Comparison of ENCODE assay signal across 12 mouse cellular contexts in genomic region chr1:186808192-186808960, GRCm38 (mm10). TPM values are rescaled to one million over a fixed set of nuclear protein-coding genes. Genes with fewer than 3 reads are reported as not detected.
A peak's percentile ranks its signal among the peaks of the same experiment; 100 is the strongest.
DNase-seq lines count a peak whose midpoint lies in the region; ATAC-seq lines count a peak whose summit lies in the region.
"Had no signal": no experiment of that assay in that cellular context is flagged by ENCODE, and none has a peak within 500 bp of the region (broad histone marks: within the 10 kb centered on the region; RNA-seq: fewer than 3 reads in every experiment).

No protein-coding gene starts in this region.

- no peaks in the 10 kb centered on the region for H3K27me3 ChIP-seq in forebrain, embryonic 13.5 days
- H3K27me3 ChIP-seq in forebrain, embryonic 10.5 days (ENCODE audit: poor library complexity, severe bottlenecking), result no peaks in the 10 kb centered on the region
- no peaks in the 10 kb centered on the region for H3K27me3 ChIP-seq in limb, embryonic 11.5 days (ENCODE audit: control insufficient read depth, insufficient read depth, low read length)
- H3K27me3 ChIP-seq in limb, embryonic 10.5 days (ENCODE audit: low read depth, poor library complexity, severe bottlenecking), result no peaks in the 10 kb centered on the region
- no peaks in the 10 kb centered on the region for H3K27me3 ChIP-seq in hindbrain, embryonic 15.5 days
- H3K27me3 ChIP-seq in neural tube, embryonic 12.5 days (replicated peaks), result no peaks in the 10 kb centered on the region

- no peaks in the 10 kb centered on the region for H3K36me3 ChIP-seq in forebrain, embryonic 13.5 days (ENCODE audit: poor library complexity, severe bottlenecking)
- H3K36me3 ChIP-seq in forebrain, embryonic 10.5 days (replicated peaks), result no peaks in the 10 kb centered on the region
- H3K36me3 ChIP-seq in limb, embryonic 11.5 days (ENCODE audit: control insufficient read depth, insufficient read depth, low read length), result no peaks in the 10 kb centered on the region
- H3K36me3 ChIP-seq in limb, embryonic 10.5 days, result no peaks in the 10 kb centered on the region
- H3K36me3 ChIP-seq in hindbrain, embryonic 15.5 days, result no peaks in the 10 kb centered on the region
- H3K36me3 ChIP-seq in neural tube, embryonic 12.5 days, result no peaks in the 10 kb centered on the region
- H3K36me3 ChIP-seq: embryonic facial prominence, embryonic 13.5 days had no signal

- no peaks in the 10 kb centered on the region for H3K9me3 ChIP-seq in forebrain, embryonic 13.5 days (replicated peaks)
- no peaks in the 10 kb centered on the region for H3K9me3 ChIP-seq in forebrain, embryonic 10.5 days
- no peaks in the 10 kb centered on the region for H3K9me3 ChIP-seq in limb, embryonic 11.5 days (ENCODE audit: control insufficient read depth, low read length)
- H3K9me3 ChIP-seq in limb, embryonic 10.5 days (replicated peaks), result no peaks in the 10 kb centered on the region
- no peaks in the 10 kb centered on the region for H3K9me3 ChIP-seq in hindbrain, embryonic 15.5 days
- H3K9me3 ChIP-seq in neural tube, embryonic 12.5 days, result no peaks in the 10 kb centered on the region
- H3K9me3 ChIP-seq: embryonic facial prominence, embryonic 13.5 days had no signal

- peak overlapping the region; percentile 40 for H3K4me2 ChIP-seq in forebrain, embryonic 13.5 days
- H3K4me2 ChIP-seq in limb, embryonic 11.5 days (ENCODE audit: low read depth, severe bottlenecking), result no peak overlapping the region
- H3K4me2 ChIP-seq in hindbrain, embryonic 15.5 days, result peak overlapping the region; percentile 31
- peak overlapping the region; percentile 35 for H3K4me2 ChIP-seq in neural tube, embryonic 12.5 days (replicated peaks)
- H3K4me2 ChIP-seq: embryonic facial prominence, embryonic 13.5 days; liver, embryonic 11.5 days had no signal

- no peak for ATAC-seq in forebrain, embryonic 13.5 days
- ATAC-seq in limb, embryonic 11.5 days (ENCODE audit: insufficient number of reproducible peaks, low FRiP score, low TSS enrichment, low read depth), result no peak
- ATAC-seq in hindbrain, embryonic 15.5 days (ENCODE audit: low FRiP score, low read depth), result peak; percentile 72
- no peak for ATAC-seq in neural tube, embryonic 12.5 days (ENCODE audit: low FRiP score, low read depth)

- no peak overlapping the region for H3K27ac ChIP-seq in forebrain, embryonic 13.5 days
- H3K27ac ChIP-seq in forebrain, embryonic 10.5 days, result no peak overlapping the region
- H3K27ac ChIP-seq in limb, embryonic 11.5 days (replicated peaks; ENCODE audit: low read depth, low read length), result no peak overlapping the region
- H3K27ac ChIP-seq in limb, embryonic 10.5 days, result no peak overlapping the region
- H3K27ac ChIP-seq in hindbrain, embryonic 15.5 days (replicated peaks), result no peak overlapping the region
- H3K27ac ChIP-seq in neural tube, embryonic 12.5 days, result 0 out of 2 replicates have a peak overlapping the region, but pooled peaks have one; percentile 20
- H3K27ac ChIP-seq: embryonic facial prominence, embryonic 13.5 days had no signal

- DNase-seq in forebrain, embryonic 10.5 days (ENCODE audit: extremely low spot score, low spot score), result no peak
- peak; percentile 21 for DNase-seq in limb, embryonic 11.5 days (ENCODE audit: low spot score)
- no peak for DNase-seq in limb, embryonic 10.5 days (ENCODE audit: low spot score)
- no peak for DNase-seq in thymus, postnatal 4 days
- DNase-seq in heart, adult 9 months (ENCODE audit: low spot score in 2 of 2), result no peak
- DNase-seq: adrenal gland, adult 8-10 months; right cerebral cortex, postnatal 25 days had no signal

- H3K4me3 ChIP-seq in forebrain, embryonic 13.5 days, result no peak overlapping the region
- no peak overlapping the region for H3K4me3 ChIP-seq in forebrain, embryonic 10.5 days
- H3K4me3 ChIP-seq in limb, embryonic 11.5 days (ENCODE audit: low read depth, low read length), result no peak overlapping the region
- no peak overlapping the region for H3K4me3 ChIP-seq in limb, embryonic 10.5 days
- H3K4me3 ChIP-seq in hindbrain, embryonic 15.5 days, result peak overlapping the region; percentile 2; the same call in 1 of the 2 replicates
- no peak overlapping the region for H3K4me3 ChIP-seq in neural tube, embryonic 12.5 days
- H3K4me3 ChIP-seq: embryonic facial prominence, embryonic 13.5 days had no signal

- H3K9ac ChIP-seq in forebrain, embryonic 13.5 days, result no peak overlapping the region
- no peak overlapping the region for H3K9ac ChIP-seq in limb, embryonic 11.5 days (ENCODE audit: low read length)
- H3K9ac ChIP-seq in hindbrain, embryonic 15.5 days, result no peak overlapping the region
- no peak overlapping the region for H3K9ac ChIP-seq in neural tube, embryonic 12.5 days
- H3K9ac ChIP-seq: embryonic facial prominence, embryonic 13.5 days had no signal

- H3K4me1 ChIP-seq in forebrain, embryonic 13.5 days, result 0 out of 2 replicates have a peak, but pooled peaks cover 6% of the 10 kb centered on the region
- H3K4me1 ChIP-seq in forebrain, embryonic 10.5 days, result peaks cover 6% of the 10 kb centered on the region
- no peaks in the 10 kb centered on the region for H3K4me1 ChIP-seq in limb, embryonic 11.5 days (ENCODE audit: control insufficient read depth, insufficient read depth, low read length)
- peaks cover 8% of the 10 kb centered on the region; the same call in 1 of the 2 replicates for H3K4me1 ChIP-seq in limb, embryonic 10.5 days
- peaks cover 11% of the 10 kb centered on the region for H3K4me1 ChIP-seq in hindbrain, embryonic 15.5 days (replicated peaks)
- H3K4me1 ChIP-seq in neural tube, embryonic 12.5 days, result no peaks in the 10 kb centered on the region
- H3K4me1 ChIP-seq: embryonic facial prominence, embryonic 13.5 days had no signal

- 56% methylated on average over 19 of the region's 19 CpGs for WGBS in forebrain, embryonic 13.5 days
- WGBS in forebrain, embryonic 10.5 days, result 78% methylated on average over 19 of the region's 19 CpGs
- 60% methylated on average over 19 of the region's 19 CpGs for WGBS in limb, embryonic 11.5 days
- WGBS in limb, embryonic 10.5 days, result 64% methylated on average over 19 of the region's 19 CpGs
- 43% methylated on average over 19 of the region's 19 CpGs for WGBS in hindbrain, embryonic 15.5 days
- 64% methylated on average over 19 of the region's 19 CpGs for WGBS in neural tube, embryonic 12.5 days

RNA-seq across cellular contexts. Expression of gene Rrp15, which starts 59.2 kb away (rescaled TPM):
- polyA plus RNA-seq in forebrain, embryonic 13.5 days (2015; fragmentation: Nextera tagmentation; extraction: Ambion mirVana), result 44.1 and 46.5 TPM in 2 replicates
- 101 and 104 TPM in 2 replicates for polyA plus RNA-seq in forebrain, embryonic 10.5 days (2016; fragmentation: Nextera tagmentation; extraction: Ambion mirVana)
- 89.0 and 94.1 TPM in 2 replicates for polyA plus RNA-seq in limb, embryonic 11.5 days (2014; fragmentation: Nextera tagmentation; extraction: Ambion mirVana)
- polyA plus RNA-seq in limb, embryonic 10.5 days (2016; fragmentation: Nextera tagmentation; extraction: Ambion mirVana), result 93.2 and 113 TPM in 2 replicates
- 30.8 and 31.4 TPM in 2 replicates for polyA plus RNA-seq in hindbrain, embryonic 15.5 days (2015; fragmentation: Nextera tagmentation; extraction: Ambion mirVana)
- 41.7 and 49.1 TPM in 2 replicates for polyA plus RNA-seq in neural tube, embryonic 12.5 days (2016; fragmentation: Nextera tagmentation; extraction: Ambion mirVana)
